Mouse (Mus musculus) erythroid progenitor cell, adult 5-6 weeks (primary cell): ENCODE data around the gene Ppox. TPM values are rescaled to one million over a fixed set of nuclear protein-coding genes. Genes with fewer than 3 reads are reported as not detected.

Source experiments
- ATAC-seq: replicated peaks from 2 replicates; pipeline ENCODE4 v1.8.0; 2016; ENCODE audit warnings: moderate number of reproducible peaks, mild to moderate bottlenecking, moderate TSS enrichment, inconsistent platforms; ENCODE audit not compliant: poor library complexity, low FRiP score, severe bottlenecking
- total RNA-seq, 2 experiments: library from RNA; stranded (forward) in 1 of 2; stranded (reverse) in 1 of 2; fragments of 150-400 nt in 1 of 2; fragments of 186-747, 209-891 nt in 1 of 2; gene quantifications; 2 replicates each; pipeline versions ENCODE4 v1.2.3 to v1.2.4; 2015 to 2017; ENCODE audit warnings: low replicate concordance in 2 of 2

The Ppox gene
- total RNA-seq, 2 experiments from 2014 or later, result 765 to 799 TPM

GRCm38 (mm10) chr1:171287136-171288081 lies 6.4 kb upstream of the Ppox start, which contains the start of gene Usp21:
Gene Usp21, minus strand, starts transcription at chr1:171287991.
- ATAC-seq, result peak; percentile 98

- no peak for ATAC-seq
Observed at GRCm38 (mm10) chr1:171286517-171286916, 5.5 kb upstream of the Ppox start.

GRCm38 (mm10) chr1:171285096-171285892 lies 4.3 kb upstream of the Ppox start:
- no peak for ATAC-seq

- no peak for ATAC-seq
Observed at GRCm38 (mm10) chr1:171284491-171284890, 3.5 kb upstream of the Ppox start.

- ATAC-seq, result no peak
Observed at GRCm38 (mm10) chr1:171283188-171284160, 2.5 kb upstream of the Ppox start.

GRCm38 (mm10) chr1:171282086-171282805 lies 1.3 kb upstream of the Ppox start:
- ATAC-seq, result no peak

GRCm38 (mm10) chr1:171281528-171281923 lies 540 bp upstream of the Ppox start:
- ATAC-seq, result peak; percentile 63

- peak; percentile 36 for ATAC-seq
Observed at GRCm38 (mm10) chr1:171280250-171280915, 603 bp downstream of the Ppox start.

- no peak for ATAC-seq
Observed at GRCm38 (mm10) chr1:171279721-171280120, 1.3 kb downstream of the Ppox start.

- no peak for ATAC-seq
Observed at GRCm38 (mm10) chr1:171279012-171279705, 1.8 kb downstream of the Ppox start.

GRCm38 (mm10) chr1:171278436-171278835 lies 2.5 kb downstream of the Ppox start:
- no peak for ATAC-seq

GRCm38 (mm10) chr1:171277736-171278135 lies 3.2 kb downstream of the Ppox start:
- no peak for ATAC-seq

GRCm38 (mm10) chr1:171276110-171276748 lies 4.8 kb downstream of the Ppox start:
- ATAC-seq, result no peak

GRCm38 (mm10) chr1:171275144-171275734 lies 5.7 kb downstream of the Ppox start:
- no peak for ATAC-seq

- no peak for ATAC-seq
Observed at GRCm38 (mm10) chr1:171274171-171274570, 6.8 kb downstream of the Ppox start.

GRCm38 (mm10) chr1:171272086-171272485 lies 8.9 kb downstream of the Ppox start:
- no peak for ATAC-seq

GRCm38 (mm10) chr1:171271622-171272021 lies 9.4 kb downstream of the Ppox start:
- ATAC-seq, result no peak
